Mouse (Mus musculus) induced T-regulatory cell, adult 2 months (primary cell): ENCODE results near the gene Nrxn1.

Experiments used
- DNase-seq: peaks from one replicate; pipeline ENCODE4 v3.0.0-alpha.2; 2012; ENCODE audit warnings: low read depth

Nrxn1 gene

DNA sequence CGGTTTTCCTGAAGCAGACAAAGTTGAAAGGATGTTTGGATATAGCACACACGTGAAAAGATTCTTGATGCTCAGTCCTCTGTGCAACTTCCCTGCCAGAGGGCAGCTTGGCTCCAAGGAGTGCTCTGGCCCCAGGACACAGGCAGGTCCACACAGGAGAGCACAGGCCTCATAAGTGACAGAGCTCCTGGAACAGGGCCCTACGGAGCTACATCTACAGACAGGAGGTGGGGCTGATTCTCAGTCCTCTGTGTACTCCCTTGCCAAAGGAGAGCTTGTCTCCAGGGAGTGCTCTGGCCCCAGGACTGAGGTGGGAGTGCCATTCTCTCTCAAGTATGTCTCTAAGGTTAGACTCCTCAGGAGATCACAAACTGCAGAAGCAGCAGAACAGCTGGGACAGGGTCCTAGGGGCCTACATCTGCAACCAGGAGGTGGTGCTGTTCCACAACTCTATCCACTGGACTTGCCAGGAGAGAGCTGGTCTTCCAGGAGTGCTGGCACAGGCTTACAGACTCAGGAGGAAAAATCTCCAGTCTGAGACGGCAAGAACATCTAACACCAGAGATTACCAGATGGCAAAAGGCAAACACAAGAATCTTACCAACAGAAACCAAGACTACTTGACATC, 129.9 kb downstream of the Nrxn1 start:
- no peak for DNase-seq

DNA sequence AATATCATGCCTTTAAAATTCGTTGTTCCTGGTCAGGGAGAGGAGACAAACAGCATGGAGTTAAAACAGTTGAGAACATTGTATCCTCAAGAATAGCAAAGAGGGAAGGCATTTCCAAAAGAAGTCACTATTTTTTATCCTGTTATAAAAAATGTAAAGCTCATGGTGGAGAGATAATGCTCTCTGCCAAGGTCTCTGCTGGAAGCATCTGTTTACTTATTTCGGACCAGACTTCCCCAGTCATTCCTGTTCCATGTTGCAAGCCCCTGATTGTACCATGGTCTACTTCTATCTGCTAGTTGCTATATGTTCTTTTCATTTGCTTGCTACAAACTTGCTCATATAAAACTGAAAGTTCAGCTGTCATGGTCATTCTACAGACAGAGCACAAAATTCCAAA, 137.7 kb downstream of the Nrxn1 start:
- no peak for DNase-seq

DNA sequence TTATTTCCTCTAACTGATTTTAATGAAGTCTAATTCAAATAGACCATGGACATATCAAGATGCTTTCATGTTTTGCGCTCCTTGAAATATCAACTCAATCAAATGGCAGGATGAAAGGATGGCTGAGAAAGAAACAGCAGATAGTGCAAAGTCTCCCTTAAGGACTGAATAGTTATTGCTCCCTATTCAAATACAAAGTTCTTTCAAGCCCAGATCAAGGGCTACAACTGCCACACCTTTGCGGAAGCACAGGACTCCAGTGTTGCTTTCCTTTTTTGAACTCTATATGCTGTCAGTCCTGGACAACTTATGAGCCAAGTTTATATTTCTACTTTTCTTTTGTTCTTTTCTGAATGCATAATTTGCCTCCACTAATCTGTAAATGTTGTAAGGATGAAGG, 157.9 kb downstream of the Nrxn1 start:
- no peak for DNase-seq

DNA sequence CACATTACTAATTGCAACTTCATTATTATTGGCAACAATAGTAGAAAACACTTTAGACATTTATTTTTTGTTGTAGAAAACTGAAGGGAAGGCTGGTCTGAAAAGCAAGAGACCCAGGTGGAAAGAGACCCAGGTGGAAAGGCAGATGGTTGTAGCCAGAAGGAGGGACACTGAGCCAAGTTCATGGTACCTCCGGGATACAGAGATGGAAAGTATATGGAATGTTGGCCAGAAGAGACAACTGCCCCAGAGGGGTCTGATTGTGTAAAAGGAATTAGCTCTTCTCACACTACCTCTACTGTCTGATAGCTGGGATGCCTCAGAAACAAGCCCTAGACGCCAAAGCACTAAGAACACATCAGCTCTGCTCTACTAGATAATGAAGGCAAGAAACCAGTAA, 179.6 kb downstream of the Nrxn1 start:
- DNase-seq = no peak

DNA sequence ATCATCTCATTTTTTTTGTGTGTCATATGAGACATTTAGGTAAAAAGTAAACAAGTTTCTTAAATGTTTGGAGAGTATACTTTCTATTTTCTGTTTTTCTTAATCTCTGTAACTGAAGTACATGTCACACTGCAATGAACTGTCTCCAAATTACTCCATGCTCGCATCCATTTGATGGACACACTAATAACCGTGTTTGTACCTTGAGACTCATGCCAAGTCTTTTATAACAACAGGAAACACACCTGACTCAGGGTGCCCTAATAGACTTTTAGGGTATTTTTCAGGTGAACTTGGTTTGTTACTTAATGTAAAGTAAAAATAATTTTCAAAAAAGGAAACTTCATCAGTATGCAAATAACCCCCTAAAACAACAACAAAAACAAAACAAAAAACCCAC, 180.1 kb downstream of the Nrxn1 start:
- DNase-seq = no peak

DNA sequence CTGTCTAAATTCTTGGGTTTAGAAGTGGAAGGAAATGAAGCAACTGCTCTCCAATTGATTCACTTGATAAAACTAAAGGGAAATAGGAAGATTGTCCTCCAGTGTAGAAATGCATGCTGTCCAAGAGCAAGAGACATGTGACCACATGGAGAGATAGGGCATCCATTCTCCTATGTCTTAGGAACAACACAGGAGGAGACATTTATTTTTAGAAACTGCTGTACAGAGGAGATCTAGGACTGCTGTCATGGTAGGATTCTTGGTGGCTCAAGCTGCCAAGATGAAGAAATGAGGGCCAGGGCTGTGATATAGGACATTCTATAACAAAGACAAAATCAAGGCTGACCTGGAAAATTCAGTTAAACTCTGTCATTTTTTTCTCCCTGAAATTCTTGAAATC, 180.5 kb downstream of the Nrxn1 start:
- DNase-seq = no peak

DNA sequence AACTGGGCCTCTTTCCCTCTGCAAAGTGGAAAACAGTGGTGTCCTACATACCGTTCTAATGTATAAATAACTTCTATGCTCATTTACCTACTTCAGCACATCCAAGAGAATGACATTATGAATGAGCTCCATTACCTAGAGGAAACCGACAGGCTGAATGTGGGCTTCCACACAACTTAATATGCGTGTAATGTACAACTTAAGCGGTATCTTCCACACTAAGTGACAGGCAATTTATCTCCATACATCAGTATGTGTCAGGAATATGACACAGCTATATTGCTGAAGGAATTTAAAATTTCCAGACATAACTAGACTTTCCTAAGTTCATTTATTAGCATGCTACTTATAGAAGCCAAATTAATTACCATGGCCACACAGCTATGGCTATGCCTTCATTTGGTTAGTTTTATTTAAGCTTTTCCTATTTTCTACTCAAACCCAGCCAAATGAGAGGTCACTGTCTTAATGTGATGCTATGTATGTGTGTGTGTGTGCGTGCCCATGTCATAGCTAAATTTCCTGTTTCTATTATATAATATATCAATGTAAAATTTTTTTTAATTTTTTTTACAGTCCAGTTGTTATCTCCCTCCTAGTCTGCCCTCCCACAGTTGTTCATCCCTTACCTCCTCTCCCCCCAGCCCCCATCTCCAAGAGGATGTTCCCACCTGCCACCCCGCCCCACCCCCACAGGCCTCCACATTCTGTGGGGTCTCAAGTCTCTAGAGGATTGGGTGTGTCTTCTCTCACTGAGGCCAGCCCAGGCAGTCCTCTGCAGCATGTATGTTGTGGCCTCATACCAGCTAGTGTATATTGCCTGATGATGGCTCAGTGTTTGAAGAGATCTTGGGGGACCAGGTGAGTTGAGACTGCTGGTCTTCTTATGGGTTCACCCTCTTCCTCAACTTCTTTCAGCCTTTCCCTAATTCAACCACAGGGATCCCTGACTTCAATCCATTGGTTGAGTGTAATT, 186.5 kb downstream of the Nrxn1 start:
- DNase-seq = no peak

DNA sequence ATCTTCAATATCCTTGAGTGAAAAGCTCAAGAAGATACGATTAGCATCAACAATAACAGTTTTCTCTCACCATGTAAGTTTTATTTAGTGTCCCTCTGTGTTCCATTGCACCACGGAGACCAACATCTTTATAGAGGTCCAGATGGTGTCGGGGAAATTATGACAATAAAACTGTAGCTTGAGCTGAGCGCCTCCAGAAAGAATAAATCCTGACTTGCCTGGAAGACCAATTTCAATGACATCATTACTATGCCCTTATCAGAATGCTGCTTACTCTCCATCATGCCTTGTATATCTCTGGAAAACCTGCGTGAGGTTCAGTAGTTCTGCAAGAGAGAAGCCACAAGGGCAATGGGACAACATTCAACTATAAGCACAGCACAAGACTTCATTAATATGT, 187.7 kb downstream of the Nrxn1 start:
- DNase-seq = no peak

DNA sequence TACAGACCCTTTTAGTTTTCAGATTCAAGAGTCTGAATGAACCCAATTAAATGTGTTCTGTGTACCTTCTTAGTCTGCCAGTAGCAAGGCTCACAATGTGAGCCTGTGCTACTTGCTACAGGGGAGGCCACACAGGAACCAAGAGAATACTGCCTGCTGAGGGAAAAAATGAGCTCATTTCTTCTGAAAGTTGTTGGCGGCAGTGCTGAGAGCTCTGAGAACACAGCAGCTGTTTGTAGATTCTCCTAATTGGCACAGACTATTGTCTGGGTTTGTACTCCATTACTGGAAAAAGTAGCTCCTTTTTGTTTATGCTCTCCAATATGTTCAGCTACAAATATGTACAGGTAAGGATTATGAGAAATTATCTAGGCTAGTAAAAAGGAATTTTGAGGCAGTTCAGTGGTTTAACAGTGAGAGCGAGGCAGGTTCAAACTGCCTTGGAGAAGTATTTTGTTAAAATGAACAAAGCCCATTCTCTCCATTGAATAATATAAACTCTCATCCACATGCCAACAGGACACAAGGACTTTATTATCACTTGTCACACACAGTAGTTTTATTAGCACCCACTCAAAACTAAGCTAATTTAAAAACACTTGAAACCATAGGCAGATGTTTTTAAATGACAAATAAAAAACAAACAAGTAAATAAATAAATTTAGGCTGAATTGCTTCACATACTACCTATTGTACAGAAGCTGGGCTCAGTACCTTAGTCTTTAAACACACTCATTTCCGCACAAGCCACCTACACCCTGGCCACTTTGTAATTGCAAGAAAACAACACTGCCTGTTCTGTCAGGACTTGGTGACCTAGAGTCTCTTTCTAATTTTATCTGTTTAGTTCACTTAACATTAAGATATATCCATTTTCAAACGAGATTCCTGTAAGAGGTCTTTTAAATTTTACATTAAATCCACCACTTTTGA, 200.3 kb downstream of the Nrxn1 start:
- DNase-seq = no peak

DNA sequence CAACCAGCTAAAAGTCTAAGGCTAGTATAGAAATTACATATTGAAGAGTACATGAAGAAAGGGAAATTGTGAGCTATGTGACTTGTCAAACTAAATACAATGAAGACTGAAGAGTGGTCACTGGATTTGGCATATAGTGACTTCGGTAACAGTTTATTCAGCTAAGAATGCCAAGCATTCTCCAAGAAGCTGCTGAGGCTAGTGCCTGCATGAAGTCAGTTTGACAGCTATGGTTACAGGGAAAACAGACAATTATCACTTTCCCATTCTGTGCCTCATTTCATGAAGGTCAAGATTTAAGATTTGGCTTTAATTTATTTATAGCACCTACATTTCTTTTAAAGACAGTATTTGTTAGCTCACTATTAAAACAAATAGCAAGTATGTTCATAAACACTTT, 201.2 kb downstream of the Nrxn1 start:
- no peak for DNase-seq

DNA sequence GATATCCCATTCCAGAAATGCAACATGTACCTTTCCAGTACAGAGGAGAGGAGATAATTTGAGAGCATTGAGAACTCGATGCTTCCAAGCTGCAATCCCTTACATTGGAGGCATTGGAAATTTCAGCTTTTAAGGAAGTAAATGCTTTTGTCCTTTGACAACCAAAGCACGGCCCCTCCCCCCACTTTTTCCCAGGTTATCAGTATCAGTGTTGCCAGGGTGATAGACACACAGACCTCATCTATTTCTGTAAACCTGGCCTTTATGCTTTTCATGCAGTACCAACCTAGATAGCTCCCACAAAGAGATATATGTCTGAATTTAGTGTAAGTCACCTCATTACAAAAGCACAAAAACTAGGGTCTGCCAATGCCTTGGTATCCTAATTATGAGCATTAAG, 235.6 kb downstream of the Nrxn1 start:
- DNase-seq = no peak

DNA sequence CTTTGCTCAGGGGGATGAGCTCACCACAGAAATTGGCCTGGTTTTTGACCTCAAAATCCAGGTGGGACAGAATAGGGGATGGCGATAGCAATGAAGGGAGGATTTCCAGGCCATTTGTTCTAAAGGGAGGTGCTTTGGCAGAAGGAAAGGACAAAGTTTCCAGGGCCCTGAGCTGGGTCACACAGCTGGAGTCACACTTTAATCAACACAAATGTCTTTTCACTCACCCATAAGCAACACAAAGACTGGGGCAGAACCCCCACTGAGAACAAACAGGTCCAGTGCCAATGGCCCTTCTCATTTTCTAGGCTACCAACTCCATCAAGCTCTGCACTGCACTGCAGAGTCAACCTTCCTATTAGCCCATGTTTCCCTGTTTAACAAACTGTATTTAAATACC, 249.0 kb downstream of the Nrxn1 start:
- no peak for DNase-seq

DNA sequence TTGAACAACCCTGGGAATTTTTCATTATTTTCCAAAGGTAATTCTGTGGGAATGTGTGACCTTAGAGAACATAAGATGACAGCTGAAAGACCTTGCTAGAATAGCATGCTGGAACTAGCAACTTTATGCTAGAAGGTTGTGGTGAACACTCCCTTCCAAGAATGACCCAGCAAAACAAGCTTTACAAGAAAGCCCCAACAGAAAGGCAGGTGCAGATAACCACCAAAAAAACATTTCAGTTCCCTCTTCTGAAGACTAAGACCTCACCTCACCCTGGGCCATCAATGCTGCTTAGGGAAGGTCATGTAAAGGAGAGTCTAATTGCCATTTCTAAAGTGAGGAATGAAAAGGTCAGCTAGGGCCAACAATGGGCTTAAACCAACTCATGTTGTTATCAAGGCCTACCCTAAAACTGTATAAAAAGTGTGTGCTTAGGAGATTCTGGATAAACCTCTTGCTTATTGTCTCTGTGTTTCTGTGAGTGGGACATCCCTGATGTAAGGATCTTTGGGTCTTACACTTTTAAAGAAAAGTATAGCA, 249.7 kb downstream of the Nrxn1 start:
- no peak for DNase-seq

DNA sequence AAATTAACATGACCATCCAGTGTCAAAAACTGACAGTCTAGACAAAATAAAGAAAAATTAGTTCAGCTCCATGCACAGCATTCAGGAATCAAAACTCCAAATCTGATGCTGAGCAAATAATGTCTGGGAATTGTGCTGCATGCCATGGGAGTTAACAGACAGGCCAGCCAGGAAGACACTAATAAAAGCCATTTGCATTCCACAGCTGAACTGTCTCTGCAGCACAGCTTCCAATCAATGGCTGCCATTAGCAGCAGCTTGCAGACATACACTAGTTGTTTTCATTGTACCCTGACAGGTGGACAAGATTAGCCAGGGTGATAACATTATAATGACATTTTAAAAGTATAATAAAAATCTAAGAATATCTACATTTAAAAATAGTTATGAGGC, 255.9 kb downstream of the Nrxn1 start:
- no peak for DNase-seq

DNA sequence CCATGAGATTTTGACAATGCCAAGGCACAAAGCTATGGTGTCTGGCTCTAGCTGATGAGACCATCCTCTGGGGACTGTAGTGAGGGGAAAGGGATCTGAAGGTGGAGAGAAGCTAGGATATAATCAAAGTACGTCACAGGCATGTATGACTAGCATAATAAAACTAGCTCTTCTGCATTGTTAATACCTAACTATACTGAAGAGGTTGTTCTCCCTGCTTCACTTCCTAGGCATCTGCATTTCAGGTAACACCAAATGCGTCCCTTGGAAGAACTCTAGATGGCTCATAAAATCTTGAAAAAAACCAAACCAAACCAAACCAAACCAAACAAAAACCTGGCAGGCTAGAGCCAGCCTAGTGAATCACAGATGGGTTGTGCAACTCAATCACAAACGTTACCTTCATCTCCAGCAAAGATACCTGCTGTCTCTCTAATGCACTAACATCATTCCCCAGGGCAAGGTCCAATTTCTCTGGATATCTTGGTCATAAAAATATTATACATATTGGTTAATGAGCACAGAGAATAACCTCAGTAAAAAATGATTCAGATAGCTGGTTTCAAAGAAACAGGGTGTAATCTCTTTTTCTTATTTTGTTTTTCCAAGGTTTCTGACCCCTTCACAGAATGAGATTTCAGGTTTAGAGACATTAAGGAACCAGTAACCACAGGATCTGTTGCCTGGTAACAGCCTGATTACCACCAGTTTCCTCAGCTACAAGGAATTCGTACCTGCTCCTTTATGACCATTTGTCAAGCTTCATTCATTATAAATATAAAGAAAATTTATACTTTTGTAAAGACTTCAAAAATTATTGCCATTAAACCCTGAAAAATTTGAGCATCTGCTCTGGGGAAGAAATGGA, 256.5 kb downstream of the Nrxn1 start:
- DNase-seq = no peak

DNA sequence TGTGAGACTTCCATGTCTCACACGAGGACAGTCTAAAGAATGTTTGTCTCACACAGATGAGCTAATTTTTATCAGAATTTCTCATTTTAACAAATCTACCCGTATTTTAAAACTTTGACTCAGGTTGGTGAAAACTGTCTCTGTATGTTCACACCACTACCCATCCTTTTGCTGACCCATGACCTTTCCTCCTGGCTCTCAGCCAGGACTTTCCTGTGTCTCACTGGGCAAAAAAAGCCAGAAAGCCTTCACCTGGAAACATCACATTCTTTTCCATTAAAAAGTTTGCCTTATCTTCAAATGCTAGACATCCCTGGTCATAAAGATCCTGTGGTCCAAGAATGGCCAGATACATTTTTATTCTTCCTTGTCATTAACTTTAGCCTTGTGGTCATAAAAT, 274.5 kb downstream of the Nrxn1 start:
- no peak for DNase-seq

DNA sequence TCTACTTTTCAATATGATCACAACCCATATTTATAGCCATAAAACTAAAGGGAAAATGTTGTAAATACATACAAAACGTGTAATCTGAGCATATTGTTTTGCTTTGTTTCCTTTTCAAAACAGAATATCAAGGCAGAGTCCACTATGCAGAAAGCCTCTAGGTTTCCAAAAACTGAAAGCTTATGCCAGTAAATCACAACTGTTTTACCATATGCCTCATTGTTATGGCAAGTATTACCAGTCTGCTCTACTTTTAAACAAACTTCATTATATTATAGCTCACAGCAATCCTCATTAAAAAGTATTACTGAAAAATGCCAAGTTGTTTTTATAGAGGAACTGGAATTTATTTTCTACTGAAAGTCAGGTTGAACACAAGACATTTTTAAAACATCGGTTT, 275.0 kb downstream of the Nrxn1 start:
- no peak for DNase-seq

DNA sequence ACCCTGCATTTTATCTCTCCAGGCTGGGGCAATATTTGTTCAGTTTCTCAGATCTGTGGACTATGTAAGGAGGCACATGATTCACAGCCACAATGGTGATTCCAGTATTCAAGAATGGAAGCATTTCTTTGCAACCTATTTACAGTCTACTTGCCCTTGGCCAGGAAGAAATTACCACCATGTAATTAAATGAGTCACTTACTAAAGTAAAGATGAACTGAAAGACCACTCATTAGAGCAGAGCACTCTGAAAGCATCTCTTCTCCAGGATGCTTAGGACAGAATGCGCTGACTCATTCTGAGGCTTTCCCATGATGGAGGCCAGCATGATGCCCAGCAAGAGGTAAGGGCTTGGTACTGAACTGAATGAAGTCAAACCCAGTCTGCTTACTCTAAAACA, 277.6 kb downstream of the Nrxn1 start:
- no peak for DNase-seq

DNA sequence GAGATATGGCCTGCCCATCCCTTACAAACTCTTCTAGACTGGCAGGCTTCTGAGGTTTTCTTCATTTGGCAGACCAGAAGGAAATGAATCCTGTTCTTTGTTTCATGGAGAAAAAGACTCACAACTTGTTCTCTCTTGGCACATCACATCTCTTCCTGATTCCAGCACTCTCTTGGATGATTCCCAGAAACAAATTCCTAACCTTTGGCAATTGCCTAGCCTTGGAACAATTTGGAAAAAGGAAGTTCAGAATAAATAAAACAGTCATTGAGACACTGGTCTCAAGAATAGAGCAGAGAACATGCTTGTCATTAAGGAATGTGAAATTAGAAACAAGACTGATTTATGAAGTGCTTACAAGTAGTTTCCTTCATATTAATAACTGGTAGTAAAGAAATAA, 279.1 kb downstream of the Nrxn1 start:
- no peak for DNase-seq

DNA sequence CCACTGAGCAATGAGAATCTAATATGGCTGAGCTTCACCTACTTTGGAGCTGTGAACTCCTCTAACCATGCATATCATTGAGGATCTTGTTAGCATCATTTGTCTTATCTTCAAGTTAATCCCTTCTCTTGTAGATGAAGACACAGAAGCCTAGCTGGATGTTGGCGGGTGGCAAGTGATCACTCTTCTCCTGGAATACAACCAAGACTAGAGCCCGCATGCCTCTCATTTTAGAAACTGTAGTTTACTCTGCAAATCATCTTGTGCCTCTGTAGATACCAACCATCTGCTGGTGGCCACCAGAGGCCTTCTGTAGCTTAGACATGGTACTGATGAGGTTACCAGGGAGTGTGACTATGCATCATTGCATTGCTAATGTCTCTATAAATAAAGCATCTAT, 280.4 kb downstream of the Nrxn1 start:
- no peak for DNase-seq
